Mouse (Mus musculus) CH12.LX (cell line): ENCODE measurements around the gene Tas2r108. TPM values are rescaled to one million over a fixed set of nuclear protein-coding genes. Genes with fewer than 3 reads are reported as not detected.

Source experiments
- DNase-seq: peaks from one replicate; pipeline ENCODE4 v3.0.0-alpha.2; 2013; ENCODE audit errors: extremely low read depth
- H3K27ac ChIP-seq: 2 replicates; pipeline ENCODE4 v1.5.1; 2012; ENCODE audit warnings: low read depth, mild to moderate bottlenecking, control low read depth, moderate library complexity; ENCODE audit not compliant: insufficient read depth
- H3K27me3 ChIP-seq: replicated peaks from 2 replicates; pipeline ENCODE3; 2012; ENCODE audit warnings: inconsistent platforms
- H3K36me3 ChIP-seq, 2 experiments: replicated peaks in 1 of 2; 2 replicates each; pipeline versions ENCODE3 to v1.6.1; 2012; ENCODE audit warnings: inconsistent platforms in 1 of 2, low read length in 1 of 2, mild to moderate bottlenecking in 1 of 2, mixed read lengths in 1 of 2, moderate library complexity in 1 of 2; ENCODE audit not compliant: control insufficient read depth in 1 of 2, insufficient read depth in 1 of 2
- H3K4me1 ChIP-seq, 2 experiments: 2 replicates each; pipeline ENCODE4 v1.6.1; 2012; ENCODE audit warnings: inconsistent platforms in 1 of 2, moderate library complexity in 1 of 2; ENCODE audit not compliant: insufficient read depth in 2 of 2, control insufficient read depth in 1 of 2
- H3K4me2 ChIP-seq: 2 replicates; pipeline ENCODE4 v1.6.1; 2012; ENCODE audit warnings: low read depth, mild to moderate bottlenecking, control low read depth; ENCODE audit not compliant: poor library complexity, insufficient read depth, severe bottlenecking
- H3K4me3 ChIP-seq, 3 experiments: fragments of 150-350 bp in 1 of 3; sonication (generic) in 1 of 3; replicated peaks in 1 of 3; 2 replicates each; pipeline versions ENCODE3 to v1.5.1; 2011 to 2012; ENCODE audit warnings: low read depth in 2 of 3, low read length in 2 of 3, mild to moderate bottlenecking in 2 of 3, moderate library complexity in 2 of 3, control low read depth in 1 of 3, improper control_type of control experiment in 1 of 3, inconsistent platforms in 1 of 3, mixed read lengths in 1 of 3; ENCODE audit not compliant: poor library complexity in 1 of 3
- H3K79me2 ChIP-seq: replicated peaks from 2 replicates; pipeline ENCODE4 v1.6.1; 2012; ENCODE audit warnings: mild to moderate bottlenecking, moderate library complexity; ENCODE audit not compliant: control insufficient read depth, poor library complexity, insufficient read depth, severe bottlenecking; ENCODE audit errors: extremely low read depth
- H3K9ac ChIP-seq: 2 replicates; pipeline ENCODE4 v1.6.1; 2012; ENCODE audit warnings: low read depth, mild to moderate bottlenecking, control low read depth, moderate library complexity; ENCODE audit not compliant: insufficient read depth
- H3K9me3 ChIP-seq: replicated peaks from 2 replicates; pipeline ENCODE3; 2012; ENCODE audit warnings: low read length, inconsistent platforms, mixed read lengths
- CHD1 ChIP-seq: IDR thresholded peaks from 2 replicates; pipeline ENCODE4 v1.6.1; 2012; ENCODE audit warnings: low read depth, low read length, improper control_type of control experiment, inconsistent platforms
- CTCF ChIP-seq, 2 experiments: IDR thresholded peaks in 1 of 2; conservative IDR thresholded peaks in 1 of 2; 2 replicates each; pipeline ENCODE4 v1.5.1; 2011 to 2012; ENCODE audit warnings: low read depth in 2 of 2, low read length in 2 of 2, improper control_type of control experiment in 1 of 2, inconsistent platforms in 1 of 2, mild to moderate bottlenecking in 1 of 2, moderate library complexity in 1 of 2
- ELF1 ChIP-seq: IDR thresholded peaks from 2 replicates; pipeline ENCODE4 v1.6.1; 2014; ENCODE audit warnings: low read depth, mild to moderate bottlenecking, inconsistent platforms, low read length, improper control_type of control experiment
- HCFC1 ChIP-seq: IDR thresholded peaks from 2 replicates; pipeline ENCODE4 v1.6.1; 2012; ENCODE audit warnings: low read depth, mild to moderate bottlenecking, inconsistent platforms, low read length, improper control_type of control experiment
- IRF4 ChIP-seq: IDR thresholded peaks from 2 replicates; pipeline ENCODE4 v1.6.1; 2014; ENCODE audit warnings: low read depth, mild to moderate bottlenecking, inconsistent platforms, low read length, improper control_type of control experiment
- JUN ChIP-seq: IDR thresholded peaks from 2 replicates; pipeline ENCODE4 v1.6.1; 2011; ENCODE audit warnings: low read depth, mild to moderate bottlenecking, low read length, improper control_type of control experiment, moderate library complexity; ENCODE audit not compliant: insufficient read depth
- MAX ChIP-seq: IDR thresholded peaks from 2 replicates; pipeline ENCODE4 v1.6.1; 2011; ENCODE audit warnings: low read length, improper control_type of control experiment
- MYC ChIP-seq: IDR thresholded peaks from 2 replicates; pipeline ENCODE4 v1.6.1; 2011; ENCODE audit warnings: low read depth, mild to moderate bottlenecking, improper control_type of control experiment, low read length
- NRF1 ChIP-seq: IDR thresholded peaks from 2 replicates; pipeline ENCODE4 v1.6.1; 2014; ENCODE audit warnings: low read depth, mild to moderate bottlenecking, inconsistent platforms, low read length, improper control_type of control experiment, moderate library complexity
- PAX5 ChIP-seq: IDR thresholded peaks from 2 replicates; pipeline ENCODE4 v1.6.1; 2012; ENCODE audit warnings: low read length, inconsistent platforms, mixed read lengths
- POLR2A ChIP-seq: IDR thresholded peaks from 2 replicates; pipeline ENCODE4 v1.6.1; 2011; ENCODE audit warnings: low read depth, mild to moderate bottlenecking, improper control_type of control experiment, low read length
- RAD21 ChIP-seq: IDR thresholded peaks from 2 replicates; pipeline ENCODE4 v1.6.1; 2011; ENCODE audit warnings: low read depth, mild to moderate bottlenecking, low read length, improper control_type of control experiment, moderate library complexity
- SMC3 ChIP-seq: IDR thresholded peaks from 2 replicates; pipeline ENCODE4 v1.6.1; 2011; ENCODE audit warnings: low read depth, low read length, improper control_type of control experiment
- TBP ChIP-seq: conservative IDR thresholded peaks from 2 replicates; pipeline ENCODE4 v1.6.1; 2011; ENCODE audit warnings: low read depth, low read length, improper control_type of control experiment
- TCF12 ChIP-seq: IDR thresholded peaks from 2 replicates; pipeline ENCODE4 v1.6.1; 2014; ENCODE audit warnings: low read depth, mild to moderate bottlenecking, inconsistent platforms, low read length, improper control_type of control experiment
- USF2 ChIP-seq: conservative IDR thresholded peaks from 2 replicates; pipeline ENCODE4 v1.6.1; 2011; ENCODE audit warnings: low read depth, low read length, improper control_type of control experiment
- dilution Hi-C: fragments of 300-500 bp; cut with MboI; formaldehyde crosslinking; loops from 2 replicates; pipeline ENCODE4 v1.14.3; 2020; ENCODE audit warnings: low sequenced_read_pairs; ENCODE audit not compliant: extremely low pct_unique_long_range_greater_than_20kb, extremely low pct_ligation_motif_present
- in situ Hi-C: fragments of 300-500 bp; cut with MboI; formaldehyde crosslinking; loops from 3 replicates; pipeline ENCODE4 v1.14.3; 2019; ENCODE audit warnings: low sequenced_read_pairs, low pct_ligation_motif_present, low pct_unique_long_range_greater_than_20kb, mixed read lengths
- polyA plus RNA-seq: library from polyadenylated mRNA; unstranded; fragments of >175 nt; gene quantifications from 2 replicates; pipeline ENCODE4 v1.2.1, GENCODE M21; 2012; ENCODE audit warnings: low read depth; ENCODE audit not compliant: insufficient read length
- total RNA-seq, 2 experiments: library from RNA; depleted of rRNA; stranded (reverse); fragments of 300-350 nt in 1 of 2; fragments of >200 nt in 1 of 2; gene quantifications; 2 replicates each; pipeline ENCODE4 v1.2.3; 2012 to 2014

The Tas2r108 gene
- total and polyA plus RNA-seq, 3 experiments: not detected

DNA sequence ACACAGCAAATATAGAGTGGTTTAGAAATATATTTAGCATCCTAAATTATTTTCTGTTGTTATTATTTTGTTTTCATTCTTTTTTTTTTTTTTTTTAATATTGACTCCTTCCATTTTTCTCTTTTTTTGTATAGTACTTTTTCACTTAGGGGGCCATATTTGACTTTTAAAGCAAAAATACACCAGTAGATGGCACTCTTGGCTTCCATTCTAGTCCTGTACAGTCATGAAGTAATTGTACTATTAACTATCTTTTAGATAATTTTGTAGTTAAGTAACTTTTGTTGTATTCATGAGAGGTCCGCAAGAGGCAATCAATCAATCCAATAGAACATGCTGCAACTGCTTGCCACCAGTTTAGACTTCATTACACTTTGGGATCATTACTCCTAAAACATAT, 13.6 kb upstream of the Tas2r108 start:
- no peak overlapping the region for H3K9ac ChIP-seq
- no peak overlapping the region for H3K4me3 ChIP-seq
- H3K4me1 ChIP-seq: peaks cover 0 to 22% of the 10 kb centered on the region in 2 experiments; a peak in 2 of 4 replicates
- H3K4me2 ChIP-seq: no peak overlapping the region
- in situ Hi-C loops: loop anchor here (10.0 kb wide), 1 partner anchor 205 kb away; no protein-coding TSS in a partner anchor
- H3K79me2 ChIP-seq: peaks cover under 1% of the 10 kb centered on the region; the same call in 1 of the 2 replicates
- TF ChIP-seq JUN (no peak), MYC (no peak), RAD21 (peak; percentile 52), SMC3 (peak; percentile 23; the same call in 1 of the 2 replicates), POLR2A (no peak), HCFC1 (no peak), TBP (no peak), TCF12 (no peak), NRF1 (no peak), CTCF (conservative IDR thresholded peaks at IDR 0.05 in 1 of 2, IDR thresholded peaks at IDR 0.05 in 1 of 2; ENCODE audit: low read depth in 2 of 2, low read length in 2 of 2) (peak in 1 of 2 experiments; percentile 58; a peak in 2 of 4 replicates)
- no peaks in the 10 kb centered on the region for H3K27me3 ChIP-seq
- peak; percentile 43 for DNase-seq
- peaks cover 4% of the 10 kb centered on the region for H3K9me3 ChIP-seq
- dilution Hi-C loops: no loop called here
- H3K36me3 ChIP-seq: peaks cover 62 to 76% of the 10 kb centered on the region in 2 experiments
- H3K27ac ChIP-seq: no peak overlapping the region

GRCm38 (mm10) chr6:40482318-40482717, 11.0 kb upstream of the Tas2r108 start:
- H3K4me1 ChIP-seq: 0 out of 4 replicates have a peak, but pooled peaks cover 0 to 6% of the 10 kb centered on the region in 2 experiments
- TF ChIP-seq CTCF (conservative IDR thresholded peaks at IDR 0.05 in 1 of 2, IDR thresholded peaks at IDR 0.05 in 1 of 2; ENCODE audit: low read depth in 2 of 2, low read length in 2 of 2): no peak
- TF ChIP-seq, all 38 proteins: peak for 0
- Histone ChIP-seq H3K27ac (no peak overlapping the region), H3K4me2 (no peak overlapping the region), H3K9ac (no peak overlapping the region), H3K36me3 (peaks cover 43 to 70% of the 10 kb centered on the region in 2 experiments), H3K9me3 (no peaks in the 10 kb centered on the region), H3K4me3 (no peak overlapping the region), H3K27me3 (no peaks in the 10 kb centered on the region), H3K79me2 (no peaks in the 10 kb centered on the region)
- DNase-seq: no peak
- in situ Hi-C loops (loop anchor here (10.0 kb wide), 1 partner anchor 202 kb away; no protein-coding TSS in a partner anchor), dilution Hi-C loops (no loop called here)

- no peaks in the 10 kb centered on the region for H3K79me2 ChIP-seq
- dilution Hi-C loops: no loop called here
- no peak within 1 kb of the TSS for H3K4me2 ChIP-seq
- in situ Hi-C loops: no loop called here
- no peak within 1 kb of the TSS for H3K4me3 ChIP-seq
- no peak for TF ChIP-seq MAX
- TF ChIP-seq MYC: no peak
- TF ChIP-seq CHD1: no peak
- TF ChIP-seq PAX5: no peak
- TF ChIP-seq ELF1: no peak
- no peak for TF ChIP-seq USF2
- TF ChIP-seq IRF4: no peak
- H3K9ac ChIP-seq: no peak within 1 kb of the TSS
- no peaks in the 10 kb centered on the region for H3K27me3 ChIP-seq
- H3K9me3 ChIP-seq: no peaks in the 10 kb centered on the region
- peaks cover 0 to 3% of the 10 kb centered on the region in 2 experiments for H3K36me3 ChIP-seq
- no peak for DNase-seq
- no peak within 1 kb of the TSS for H3K27ac ChIP-seq
- no peaks in the 10 kb centered on the region for H3K4me1 ChIP-seq
Measured at GRCm38 (mm10) chr6:40490933-40491332, 2.4 kb upstream of the Tas2r108 start, which contains the start of gene Tas2r137. Tas2r137 (plus strand) TSS chr6:40491233.
